Mouse (Mus musculus) gastrocnemius, postnatal 10 days (tissue): ENCODE results near the gene Mamdc4. TPM values are rescaled to one million over a fixed set of nuclear protein-coding genes. Genes with fewer than 3 reads are reported as not detected.
"Not testable (repeated sequence)": the region's sequence is repeated elsewhere in the genome, so short reads cannot be mapped to it uniquely, and the experiment has no call there.

Experiments used
- DNase-seq: peaks from one replicate; pipeline ENCODE4 v3.0.0; 2021; ENCODE audit warnings: mixed read lengths
- total RNA-seq, 2 experiments: library from RNA; stranded (reverse); gene quantifications; 2 replicates each; pipeline ENCODE4 v1.2.3; 2021

Mamdc4 gene
- total RNA-seq, 2 experiments from 2014 or later: 2.7 to 4.1 TPM

- DNase-seq: no peak
Observed at GRCm38 (mm10) chr2:25560551-25560950, 14.1 kb downstream of the Mamdc4 start.

- DNase-seq: no peak
Observed at GRCm38 (mm10) chr2:25558774-25559173, 15.9 kb downstream of the Mamdc4 start.

- no peak for DNase-seq
Observed at GRCm38 (mm10) chr2:25557964-25558360, 16.7 kb downstream of the Mamdc4 start.

GRCm38 (mm10) chr2:25557221-25557963 is 17.3 kb downstream of the Mamdc4 start, which contains the start of gene Edf1:
Gene Edf1, plus strand, starts transcription at chr2:25557847.
- DNase-seq: peak; percentile 95

- no peak for DNase-seq
Observed at GRCm38 (mm10) chr2:25556296-25556695, 18.3 kb downstream of the Mamdc4 start.

DNA sequence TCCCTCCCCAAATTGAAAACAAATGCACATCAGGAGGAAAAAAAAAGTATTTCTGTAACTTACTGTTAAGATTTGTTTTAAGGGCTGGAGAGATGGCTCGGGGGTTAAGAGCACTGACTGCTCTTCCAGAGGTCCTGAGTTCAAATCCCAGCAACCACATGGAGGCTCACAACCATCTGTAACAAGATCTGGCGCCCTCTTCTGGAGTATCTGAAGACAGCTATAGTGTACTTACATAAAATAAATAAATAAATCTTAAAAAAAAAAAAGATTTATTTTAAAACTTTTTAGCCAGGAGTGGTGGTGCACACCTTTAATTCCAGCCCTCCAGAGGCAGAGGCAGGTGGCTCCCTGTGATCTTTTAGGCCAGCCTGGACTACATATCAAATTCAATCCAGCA is 19.2 kb downstream of the Mamdc4 start:
- not testable (repeated sequence) for DNase-seq

GRCm38 (mm10) chr2:25553171-25553786 is 21.4 kb downstream of the Mamdc4 start:
- not testable (repeated sequence) for DNase-seq

DNA sequence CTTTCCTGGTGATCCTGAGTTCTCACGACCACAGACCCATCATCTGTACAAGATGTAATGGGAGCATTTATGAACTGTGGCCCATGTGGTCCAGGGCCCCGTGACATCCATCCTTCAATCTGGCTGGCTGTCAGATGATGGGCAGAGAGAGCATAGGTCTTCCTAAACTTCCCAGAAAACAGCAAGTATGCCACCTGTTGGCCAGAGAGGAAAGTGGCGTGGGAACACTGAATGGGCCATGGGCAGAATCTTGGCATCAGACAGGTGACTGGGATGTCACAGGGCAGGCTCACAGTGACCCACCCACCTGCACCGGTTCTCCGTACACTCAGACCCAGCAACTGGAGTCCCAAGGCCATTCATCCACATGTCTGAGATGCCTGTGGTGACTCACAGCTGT is 23.5 kb downstream of the Mamdc4 start:
- DNase-seq: no peak

DNA sequence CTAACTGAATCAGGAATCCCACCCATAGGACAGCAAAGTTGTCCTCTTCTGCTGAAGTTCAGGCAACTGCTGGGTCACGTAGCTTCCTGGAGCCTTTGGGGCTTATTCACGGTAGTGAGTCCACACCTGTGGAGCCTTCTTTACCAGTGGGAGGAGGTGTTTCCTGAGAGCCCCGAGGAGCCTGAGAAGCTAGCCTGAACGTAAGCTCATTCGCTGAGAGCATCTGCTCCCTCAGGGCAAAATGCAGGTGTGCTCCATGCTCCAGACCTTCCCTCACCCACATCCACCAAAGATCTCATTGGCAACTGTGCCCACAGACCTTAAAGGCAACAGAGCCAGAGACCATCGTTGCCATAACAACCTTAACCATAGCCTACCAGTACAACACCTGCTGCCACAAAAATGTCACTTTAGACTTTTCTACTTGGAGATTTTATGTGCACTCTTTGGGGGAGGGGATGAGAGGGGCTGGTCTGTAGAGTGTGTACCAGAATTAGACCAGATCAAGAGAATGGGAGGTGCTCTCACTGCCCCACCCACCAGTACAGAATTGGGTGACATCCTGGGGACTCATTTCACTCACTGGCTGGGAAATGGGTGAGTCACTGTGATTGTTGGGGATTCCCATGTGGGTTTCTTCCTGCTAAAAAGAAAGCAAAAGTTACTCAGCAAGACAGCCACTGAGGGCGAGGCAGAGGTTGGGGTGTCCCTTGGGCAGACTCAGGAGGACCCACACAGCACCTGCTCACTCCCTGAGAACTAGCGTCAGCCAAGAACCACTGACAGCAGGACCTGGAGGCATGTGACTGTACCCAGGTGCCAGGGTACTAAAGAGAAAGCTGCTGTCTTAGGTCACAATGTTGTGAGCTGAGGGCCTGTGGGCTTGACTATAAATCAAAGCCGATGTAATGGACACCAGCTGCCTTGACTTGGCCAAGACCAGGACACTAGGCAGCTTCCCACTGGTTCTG is 25.3 kb downstream of the Mamdc4 start:
- no peak for DNase-seq

DNA sequence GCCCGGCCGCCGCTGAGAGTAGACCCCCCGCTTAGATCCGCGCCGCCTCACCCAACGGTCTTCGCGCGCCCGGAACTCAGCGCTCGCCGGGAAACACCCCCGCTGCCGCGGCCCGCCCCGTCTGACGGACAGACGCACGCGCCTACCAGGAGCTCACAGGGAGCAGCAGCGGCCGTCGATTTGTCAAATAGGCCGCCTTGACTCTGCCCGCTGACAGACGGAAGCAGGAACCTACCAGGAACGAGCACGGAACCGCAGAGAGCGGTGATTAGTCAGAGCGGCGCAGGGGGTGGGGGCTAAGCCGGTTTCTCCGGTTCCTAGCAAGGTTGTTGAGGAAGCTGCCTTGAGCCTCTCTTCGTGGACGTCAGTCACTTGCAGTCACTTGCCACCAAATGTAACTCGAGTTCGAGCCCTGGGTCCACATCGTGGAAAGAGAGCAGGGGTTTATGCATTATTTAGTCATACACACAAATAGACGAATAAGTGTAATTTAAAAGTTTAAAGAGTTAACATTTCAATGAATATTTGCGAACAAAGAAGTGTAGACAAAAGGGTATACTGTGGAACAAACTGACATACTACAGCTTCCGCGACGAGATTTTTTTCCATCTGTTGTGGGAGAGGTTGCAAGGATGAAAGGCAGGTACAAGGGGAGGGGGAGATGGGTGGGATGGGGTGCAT is 27.7 kb downstream of the Mamdc4 start, which contains the start of gene Traf2:
Traf2 (minus strand) TSS at position 130 of the 681 bp plus-strand sequence.
- DNase-seq: peak; percentile 97

- DNase-seq: no peak
Observed at GRCm38 (mm10) chr2:25545996-25546810, 28.4 kb downstream of the Mamdc4 start.

GRCm38 (mm10) chr2:25541644-25542367 is 32.8 kb downstream of the Mamdc4 start:
- no peak for DNase-seq

DNA sequence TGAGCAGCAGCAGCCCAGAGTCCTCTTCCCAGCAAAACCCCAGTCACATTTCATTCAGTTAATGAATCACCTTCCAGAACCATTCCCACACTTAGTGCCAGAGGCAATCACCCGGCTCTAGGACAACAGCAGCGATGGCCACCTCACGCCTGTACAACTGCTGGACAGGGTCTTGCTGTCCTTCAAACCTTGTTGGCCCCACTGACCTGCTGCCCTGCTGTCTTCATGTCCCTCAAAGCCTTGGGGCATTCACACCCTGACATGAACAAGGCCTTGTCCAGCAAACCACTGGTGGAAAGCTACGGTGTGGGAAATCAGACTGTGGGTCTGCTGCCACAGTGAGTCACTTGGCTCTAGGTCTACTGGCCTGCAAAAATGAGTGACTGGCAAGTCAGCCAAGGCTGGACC is 34.1 kb downstream of the Mamdc4 start:
- DNase-seq: no peak

DNA sequence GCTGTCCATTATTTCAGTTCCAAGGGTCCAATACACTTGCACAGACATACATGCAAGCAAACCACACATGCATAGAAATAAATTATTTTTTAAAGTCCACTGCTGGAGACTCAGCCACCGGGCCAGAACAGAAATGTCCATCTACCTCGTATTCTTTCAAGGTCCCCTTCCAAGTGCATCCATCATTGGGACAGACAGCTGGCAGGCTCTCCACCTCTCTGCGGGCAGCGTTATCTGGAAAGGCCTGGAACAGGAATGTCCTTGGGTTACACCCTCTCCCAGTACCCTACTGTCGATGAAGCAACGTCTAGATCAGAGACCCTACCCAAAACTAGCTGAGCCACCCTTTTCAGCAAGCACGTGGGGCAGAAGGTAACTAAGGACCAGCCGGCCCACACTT is 38.1 kb downstream of the Mamdc4 start:
- DNase-seq: no peak

GRCm38 (mm10) chr2:25534866-25535182 is 39.8 kb downstream of the Mamdc4 start:
- DNase-seq: no peak

- DNase-seq: peak; percentile 87
Observed at GRCm38 (mm10) chr2:25534178-25534865, 40.3 kb downstream of the Mamdc4 start.

DNA sequence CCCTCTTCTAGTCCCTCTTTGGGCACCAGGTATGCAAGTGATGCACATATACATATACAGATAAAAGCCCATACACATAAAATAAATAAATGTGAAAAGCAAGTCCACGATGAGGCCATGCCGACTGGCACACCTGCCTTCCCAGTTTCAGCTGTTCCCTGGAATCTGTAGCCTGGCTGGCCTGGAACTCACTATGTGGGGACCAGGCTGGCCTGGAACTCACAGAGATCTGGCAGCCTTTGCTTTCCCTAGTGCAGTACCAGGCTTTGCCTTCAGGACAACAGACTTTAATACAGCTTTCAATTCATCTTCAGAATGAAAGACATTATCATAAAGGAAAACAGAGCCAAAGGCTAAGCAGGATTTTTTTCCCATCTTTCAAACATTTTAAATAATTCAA is 40.9 kb downstream of the Mamdc4 start:
- no peak for DNase-seq

DNA sequence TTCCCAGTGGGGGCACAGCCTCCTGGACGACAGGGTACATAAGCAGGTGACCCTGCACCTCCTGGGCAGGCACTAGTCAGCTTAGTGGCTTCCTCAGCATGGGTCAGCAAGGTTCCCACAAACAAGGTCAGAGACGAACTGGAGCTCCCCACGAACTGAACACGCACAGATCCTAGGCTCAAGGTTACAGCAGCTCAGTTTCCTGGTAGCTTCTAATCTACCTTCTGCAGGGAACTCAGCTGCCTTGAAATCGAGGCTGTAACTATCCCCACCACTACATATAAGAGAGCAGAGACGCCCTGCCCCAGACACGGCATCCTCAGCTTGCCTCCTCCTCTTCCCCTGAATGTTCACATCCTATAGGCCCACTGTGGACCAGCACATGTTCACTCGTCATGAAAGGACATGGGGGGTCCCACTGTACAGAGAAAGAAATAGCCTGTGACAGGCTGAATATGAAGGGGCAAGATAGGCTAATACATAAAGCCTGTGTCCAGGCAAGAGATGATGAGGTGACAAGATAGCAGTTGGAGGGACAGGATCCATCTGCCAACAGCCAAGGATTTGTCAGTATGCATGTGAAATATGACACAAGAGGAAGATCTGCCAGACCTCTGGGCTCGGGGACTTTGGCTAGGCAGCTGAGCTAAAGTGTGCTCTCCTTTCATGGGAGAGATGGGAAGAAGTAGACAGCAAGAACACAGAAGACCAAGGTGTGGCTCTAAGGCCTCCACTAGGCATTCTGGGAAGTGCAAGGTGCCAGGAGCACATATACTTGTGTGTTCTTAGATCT is 47.9 kb downstream of the Mamdc4 start:
- DNase-seq: no peak
